Mouse (Mus musculus): Measurements from ENCODE around the gene Ntn1. TPM values are rescaled to one million over a fixed set of nuclear protein-coding genes. Genes with fewer than 3 reads are reported as not detected.

Gene Ntn1
- polyA plus RNA-seq, 1 experiment = 7.6 TPM

GRCm38 (mm10) chr11:68341111-68342002 lies 59.3 kb downstream of the Ntn1 start:
- peaks cover 21% of the 10 kb centered on the region for H3K4me1 ChIP-seq (ENCODE audit: control insufficient read depth, insufficient read depth, insufficient read length, low read length)
- peak overlapping the region; percentile 45; the same call in 1 of the 2 replicates for H3K27ac ChIP-seq (replicated peaks; ENCODE audit: low read depth, low read length)
- no peak overlapping the region for H3K4me3 ChIP-seq (ENCODE audit: insufficient read depth, low read depth, low read length)

DNA sequence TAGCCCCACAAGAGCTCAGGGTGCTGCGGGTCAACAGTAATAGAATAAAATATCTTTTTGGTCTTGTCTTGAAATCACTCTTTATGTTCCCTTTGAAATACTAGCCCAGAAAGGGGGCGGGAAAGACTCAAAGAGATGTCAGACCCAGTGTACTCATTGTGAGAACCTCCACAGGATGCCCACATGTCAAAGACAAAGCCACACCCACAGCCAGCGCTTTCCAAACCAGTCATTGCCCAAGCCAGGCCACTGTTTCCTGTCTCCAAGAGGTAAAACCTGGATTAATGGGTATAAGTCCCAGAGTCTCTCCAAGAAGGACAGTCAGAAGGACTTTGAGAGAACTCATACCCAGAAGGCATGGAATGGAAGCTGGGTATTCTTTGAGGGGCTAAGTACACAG lies 60.3 kb downstream of the Ntn1 start:
- no peak overlapping the region for H3K27ac ChIP-seq (replicated peaks; ENCODE audit: low read depth, low read length)
- no peak overlapping the region for H3K4me3 ChIP-seq (ENCODE audit: insufficient read depth, low read depth, low read length)
- peaks cover 21% of the 10 kb centered on the region for H3K4me1 ChIP-seq (ENCODE audit: control insufficient read depth, insufficient read depth, insufficient read length, low read length)

DNA sequence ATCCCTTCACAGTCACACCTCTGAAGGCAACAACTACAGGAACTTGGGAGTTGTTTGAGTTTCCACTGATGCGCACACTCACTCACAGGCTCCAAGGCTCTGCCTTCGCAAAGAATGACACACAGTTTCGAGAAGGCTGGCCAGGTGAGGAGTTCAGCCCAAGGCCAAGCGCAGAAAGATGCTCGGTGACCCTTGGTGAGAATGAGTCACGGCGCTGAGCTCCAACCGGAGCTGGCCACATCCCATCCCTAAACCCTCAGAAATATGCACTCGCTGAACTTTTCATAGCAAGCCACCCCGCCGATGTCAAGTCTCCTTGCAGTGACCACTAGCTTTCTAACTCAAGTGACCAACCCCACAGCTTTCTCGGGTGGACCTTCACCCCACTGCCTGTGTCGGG lies 60.8 kb downstream of the Ntn1 start:
- no peak overlapping the region for H3K27ac ChIP-seq (replicated peaks; ENCODE audit: low read depth, low read length)
- H3K4me3 ChIP-seq (ENCODE audit: insufficient read depth, low read depth, low read length) = no peak overlapping the region
- peaks cover 21% of the 10 kb centered on the region for H3K4me1 ChIP-seq (ENCODE audit: control insufficient read depth, insufficient read depth, insufficient read length, low read length)

GRCm38 (mm10) chr11:68339331-68339730 lies 61.3 kb downstream of the Ntn1 start:
- Histone ChIP-seq H3K4me3 (ENCODE audit: insufficient read depth, low read depth, low read length) (no peak overlapping the region), H3K27ac (replicated peaks; ENCODE audit: low read depth, low read length) (no peak overlapping the region), H3K4me1 (ENCODE audit: control insufficient read depth, insufficient read depth, insufficient read length, low read length) (peaks cover 19% of the 10 kb centered on the region)

DNA sequence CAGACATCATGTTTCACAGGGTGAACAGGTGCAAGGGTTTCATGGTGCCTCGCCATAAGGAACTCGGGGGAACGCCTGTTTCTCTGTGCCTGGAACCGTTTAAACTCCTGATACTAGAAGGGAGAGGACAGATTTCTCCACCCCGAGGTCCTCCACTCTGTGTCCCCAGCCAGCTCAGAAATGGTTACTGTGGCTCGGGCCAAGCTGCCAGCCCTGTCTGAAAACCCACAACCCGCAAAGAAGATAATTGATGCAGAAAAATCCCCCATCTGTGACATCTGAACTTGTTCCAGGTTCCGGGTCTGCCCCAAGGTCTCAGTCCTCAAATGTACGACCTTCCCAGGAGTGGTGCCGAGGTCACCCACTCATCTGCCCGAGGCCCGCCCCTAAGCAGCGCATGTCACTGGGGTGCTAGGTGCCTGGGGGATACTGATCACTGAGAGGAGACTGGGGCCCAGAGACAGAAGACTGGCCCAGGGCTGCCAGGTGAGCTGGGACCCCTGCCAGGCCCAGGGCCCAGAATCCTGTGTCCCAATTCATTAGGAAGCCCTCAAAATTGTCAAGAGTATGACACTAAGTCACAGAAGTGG lies 68.9 kb downstream of the Ntn1 start:
- Histone ChIP-seq H3K4me3 (ENCODE audit: insufficient read depth, low read depth, low read length) (no peak overlapping the region), H3K4me1 (ENCODE audit: control insufficient read depth, insufficient read depth, insufficient read length, low read length) (0 out of 2 replicates have a peak, but pooled peaks cover 2% of the 10 kb centered on the region), H3K27ac (replicated peaks; ENCODE audit: low read depth, low read length) (no peak overlapping the region)

GRCm38 (mm10) chr11:68331117-68331437 lies 69.5 kb downstream of the Ntn1 start:
- Histone ChIP-seq H3K4me1 (ENCODE audit: control insufficient read depth, insufficient read depth, insufficient read length, low read length) (peaks cover 2% of the 10 kb centered on the region; the same call in 1 of the 2 replicates), H3K4me3 (ENCODE audit: insufficient read depth, low read depth, low read length) (no peak overlapping the region), H3K27ac (replicated peaks; ENCODE audit: low read depth, low read length) (no peak overlapping the region)

GRCm38 (mm10) chr11:68330398-68331116 lies 70.1 kb downstream of the Ntn1 start:
- Histone ChIP-seq H3K4me3 (ENCODE audit: insufficient read depth, low read depth, low read length) (no peak overlapping the region), H3K4me1 (ENCODE audit: control insufficient read depth, insufficient read depth, insufficient read length, low read length) (peaks cover 2% of the 10 kb centered on the region; the same call in 1 of the 2 replicates), H3K27ac (replicated peaks; ENCODE audit: low read depth, low read length) (no peak overlapping the region)

GRCm38 (mm10) chr11:68324863-68325262 lies 75.8 kb downstream of the Ntn1 start:
- Histone ChIP-seq H3K27ac (replicated peaks; ENCODE audit: low read depth, low read length) (no peak overlapping the region), H3K4me3 (ENCODE audit: insufficient read depth, low read depth, low read length) (no peak overlapping the region), H3K4me1 (ENCODE audit: control insufficient read depth, insufficient read depth, insufficient read length, low read length) (peaks cover 11% of the 10 kb centered on the region; the same call in 1 of the 2 replicates)

GRCm38 (mm10) chr11:68321417-68321816 lies 79.2 kb downstream of the Ntn1 start:
- H3K4me3 ChIP-seq (ENCODE audit: insufficient read depth, low read depth, low read length) = no peak overlapping the region
- H3K4me1 ChIP-seq (ENCODE audit: control insufficient read depth, insufficient read depth, insufficient read length, low read length) = peaks cover 11% of the 10 kb centered on the region; the same call in 1 of the 2 replicates
- H3K27ac ChIP-seq (replicated peaks; ENCODE audit: low read depth, low read length) = peak overlapping the region; percentile 95

DNA sequence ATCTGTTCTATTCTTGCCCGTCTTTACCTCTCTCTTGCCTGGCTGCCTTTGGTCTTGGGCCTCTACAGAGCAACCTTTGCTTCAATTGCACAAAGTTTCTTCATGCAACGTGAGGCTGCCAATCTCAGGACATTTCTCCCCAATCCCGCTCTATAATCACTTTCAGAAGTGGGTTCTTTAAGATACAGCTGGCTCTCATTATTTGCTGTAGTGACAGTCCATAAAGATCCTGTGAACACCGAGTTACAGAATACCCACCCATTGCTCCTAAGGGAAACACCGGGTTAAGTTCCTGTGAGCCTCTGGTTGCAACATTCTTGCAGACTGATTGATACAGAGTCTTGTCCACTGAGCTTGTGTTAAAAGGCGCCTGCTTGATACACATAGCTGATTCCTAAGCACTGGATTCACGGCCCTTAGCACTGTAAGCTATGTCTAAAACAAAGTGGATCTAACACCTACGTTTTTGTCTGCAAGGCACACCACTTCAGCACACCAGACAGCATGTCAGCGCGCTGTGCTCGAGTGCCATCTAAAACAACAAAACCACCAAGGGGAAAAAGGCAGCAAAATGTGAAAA lies 85.0 kb downstream of the Ntn1 start:
- Histone ChIP-seq H3K27ac (replicated peaks; ENCODE audit: low read depth, low read length) (no peak overlapping the region), H3K4me1 (ENCODE audit: control insufficient read depth, insufficient read depth, insufficient read length, low read length) (peaks cover 7% of the 10 kb centered on the region; the same call in 1 of the 2 replicates), H3K4me3 (ENCODE audit: insufficient read depth, low read depth, low read length) (no peak overlapping the region)

DNA sequence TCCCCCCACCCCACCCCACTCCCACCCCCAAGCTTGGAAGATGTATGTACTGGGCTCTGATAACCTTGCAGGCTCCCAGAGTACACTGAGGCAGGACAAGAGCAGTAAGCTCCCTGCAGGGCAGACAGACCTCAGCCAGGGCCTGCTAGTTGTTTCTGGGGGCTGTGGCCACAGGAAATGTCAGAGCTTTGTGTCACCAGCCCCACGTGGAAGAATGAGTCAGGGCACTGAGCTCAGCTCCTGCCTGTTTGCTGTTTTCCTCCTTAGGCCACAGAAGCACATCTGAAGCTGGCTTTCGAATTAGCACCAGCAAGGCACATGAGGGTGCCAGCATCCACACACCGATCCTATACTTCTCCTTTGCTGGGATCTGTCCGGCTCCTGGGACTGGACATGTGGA lies 86.8 kb downstream of the Ntn1 start:
- Histone ChIP-seq H3K4me1 (ENCODE audit: control insufficient read depth, insufficient read depth, insufficient read length, low read length) (peaks cover 6% of the 10 kb centered on the region; the same call in 1 of the 2 replicates), H3K4me3 (ENCODE audit: insufficient read depth, low read depth, low read length) (no peak overlapping the region), H3K27ac (replicated peaks; ENCODE audit: low read depth, low read length) (no peak overlapping the region)

GRCm38 (mm10) chr11:68313065-68313464 lies 87.6 kb downstream of the Ntn1 start:
- Histone ChIP-seq H3K4me1 (ENCODE audit: control insufficient read depth, insufficient read depth, insufficient read length, low read length) (peaks cover 8% of the 10 kb centered on the region; the same call in 1 of the 2 replicates), H3K4me3 (ENCODE audit: insufficient read depth, low read depth, low read length) (no peak overlapping the region), H3K27ac (replicated peaks; ENCODE audit: low read depth, low read length) (no peak overlapping the region)

DNA sequence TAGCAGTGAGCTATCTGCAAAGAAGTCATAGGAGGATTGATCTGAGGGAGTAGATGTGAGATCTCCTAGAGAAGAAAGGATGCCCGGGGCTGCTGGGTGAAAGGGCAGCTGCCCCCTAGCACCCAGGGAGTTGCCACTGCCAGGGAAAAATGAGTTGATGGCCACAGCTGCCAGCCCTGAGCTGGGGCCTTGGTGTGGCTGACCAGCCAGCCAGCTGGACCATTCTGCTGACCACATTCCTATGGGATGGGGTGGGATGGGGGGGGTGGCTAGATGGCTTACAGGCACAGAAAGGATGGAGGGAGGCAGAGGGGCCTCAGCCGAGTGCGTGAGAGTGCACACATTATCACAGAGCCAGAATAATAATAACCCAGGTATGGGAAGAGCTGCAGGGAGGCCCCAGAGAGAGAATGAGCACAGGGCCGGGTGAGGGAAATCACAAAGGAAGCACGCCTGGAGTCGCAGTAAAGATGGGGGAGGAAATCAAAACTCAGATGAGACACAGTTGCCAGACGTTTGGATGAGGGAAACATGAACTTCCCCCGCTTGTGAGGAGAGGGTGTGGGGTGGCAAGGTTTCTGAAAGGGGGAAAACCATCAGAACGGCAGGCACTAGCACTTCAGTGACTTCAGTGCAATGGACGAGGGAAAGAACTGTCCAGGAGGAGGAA lies 91.6 kb downstream of the Ntn1 start:
- Histone ChIP-seq H3K4me3 (ENCODE audit: insufficient read depth, low read depth, low read length) (no peak overlapping the region), H3K4me1 (ENCODE audit: control insufficient read depth, insufficient read depth, insufficient read length, low read length) (0 out of 2 replicates have a peak, but pooled peaks cover 5% of the 10 kb centered on the region), H3K27ac (replicated peaks; ENCODE audit: low read depth, low read length) (no peak overlapping the region)

DNA sequence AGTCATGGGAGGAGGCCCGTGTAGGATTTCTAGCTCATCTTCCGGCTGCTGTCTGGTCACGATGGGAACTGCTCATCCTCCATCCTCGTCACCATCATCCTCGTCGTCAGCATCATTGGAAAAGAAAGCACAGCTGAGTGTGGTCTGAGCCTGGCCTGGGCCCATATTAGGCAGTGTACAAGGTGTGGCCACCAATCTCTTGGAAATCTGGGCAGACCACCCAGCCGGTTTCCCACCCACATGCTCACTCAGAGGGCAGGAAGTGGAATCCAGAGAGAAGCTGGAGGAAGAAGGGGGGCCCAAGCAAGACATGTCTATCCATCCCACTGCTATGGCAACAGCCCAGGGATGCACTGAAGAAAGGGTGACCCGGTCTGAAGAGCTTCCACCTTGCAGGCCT lies 94.6 kb downstream of the Ntn1 start:
- H3K27ac ChIP-seq (replicated peaks; ENCODE audit: low read depth, low read length) = no peak overlapping the region
- H3K4me3 ChIP-seq (ENCODE audit: insufficient read depth, low read depth, low read length) = no peak overlapping the region

More for the DNA sequence above, 94.6 kb downstream of the Ntn1 start:
- H3K4me1 ChIP-seq (ENCODE audit: control insufficient read depth, insufficient read depth, insufficient read length, low read length) = 0 out of 2 replicates have a peak, but pooled peaks cover 5% of the 10 kb centered on the region
